Mouse (Mus musculus): ENCODE data around the gene Vmn1r220. TPM values are rescaled to one million over a fixed set of nuclear protein-coding genes. Genes with fewer than 3 reads are reported as not detected.
"Not testable (repeated sequence)": the region's sequence is repeated elsewhere in the genome, so short reads cannot be mapped to it uniquely, and the experiment has no call there.

The Vmn1r220 gene
- not detected in 2 replicates for polyA plus RNA-seq (2011; ENCODE audit: insufficient read depth, insufficient read length, low replicate concordance, missing spikeins)

GRCm38 (mm10) chr13:23187875-23188274 is at the start of gene Vmn1r220:
Gene Vmn1r220, minus strand, starts transcription at chr13:23187975.
- WGBS: 65% methylated on average over 2 of the region's 2 CpGs
- Histone ChIP-seq H3K4me1 (ENCODE audit: control insufficient read depth, insufficient read depth, low read length) (no peaks in the 10 kb centered on the region), H3K4me3 (replicated peaks; ENCODE audit: control insufficient read depth, low read depth, low read length) (no peak within 1 kb of the TSS), H3K27ac (ENCODE audit: control insufficient read depth, insufficient read depth, low read depth, low read length, poor library complexity) (no peak within 1 kb of the TSS)
- TF ChIP-seq POLR2A (IDR thresholded peaks at IDR 0.05; ENCODE audit: borderline replicate concordance, control insufficient read depth, low read depth, low read length): no peak
- TF ChIP-seq CTCF (IDR thresholded peaks at IDR 0.05; ENCODE audit: control insufficient read depth, insufficient read depth, low read length): no peak

- H3K4me1 ChIP-seq (ENCODE audit: control insufficient read depth, insufficient read depth, low read length); H3K27ac ChIP-seq (ENCODE audit: control insufficient read depth, insufficient read depth, low read depth, low read length, poor library complexity); H3K4me3 ChIP-seq (replicated peaks; ENCODE audit: control insufficient read depth, low read depth, low read length): not testable (repeated sequence)
These were observed 48.1 kb upstream of the Vmn1r220 start, which contains the start of gene Vmn1r222 for GRCm38 (mm10) chr13:23235847-23236246. Gene Vmn1r222, minus strand, starts transcription at chr13:23235947.

GRCm38 (mm10) chr13:23213827-23214226 is 26.1 kb upstream of the Vmn1r220 start, which contains the start of gene Vmn1r221:
Gene Vmn1r221, plus strand, starts transcription at chr13:23214127.
- not testable (repeated sequence) for H3K4me3 ChIP-seq (replicated peaks; ENCODE audit: control insufficient read depth, low read depth, low read length); H3K4me1 ChIP-seq (ENCODE audit: control insufficient read depth, insufficient read depth, low read length); H3K27ac ChIP-seq (ENCODE audit: control insufficient read depth, insufficient read depth, low read depth, low read length, poor library complexity)
- WGBS: 65% methylated on average over 2 of the region's 2 CpGs

- H3K27ac ChIP-seq (ENCODE audit: control insufficient read depth, insufficient read depth, low read depth, low read length, poor library complexity); H3K4me3 ChIP-seq (replicated peaks; ENCODE audit: control insufficient read depth, low read depth, low read length); H3K4me1 ChIP-seq (ENCODE audit: control insufficient read depth, insufficient read depth, low read length): not testable (repeated sequence)
- 70% methylated on average over 1 of the region's 1 CpGs for WGBS
These were observed 16.1 kb upstream of the Vmn1r220 start for GRCm38 (mm10) chr13:23203885-23204284.

GRCm38 (mm10) chr13:23166471-23166870 is 21.3 kb downstream of the Vmn1r220 start:
- not testable (repeated sequence) for H3K27ac ChIP-seq (ENCODE audit: control insufficient read depth, insufficient read depth, low read depth, low read length, poor library complexity); H3K4me1 ChIP-seq (ENCODE audit: control insufficient read depth, insufficient read depth, low read length); H3K4me3 ChIP-seq (replicated peaks; ENCODE audit: control insufficient read depth, low read depth, low read length)
- WGBS: 69% methylated on average over 4 of the region's 4 CpGs

- Histone ChIP-seq H3K27ac (ENCODE audit: control insufficient read depth, insufficient read depth, low read depth, low read length, poor library complexity) (no peak within 1 kb of the TSS), H3K4me3 (replicated peaks; ENCODE audit: control insufficient read depth, low read depth, low read length) (no peak within 1 kb of the TSS), H3K4me1 (ENCODE audit: control insufficient read depth, insufficient read depth, low read length) (no peaks in the 10 kb centered on the region)
- TF ChIP-seq CTCF (IDR thresholded peaks at IDR 0.05; ENCODE audit: control insufficient read depth, insufficient read depth, low read length): no peak
- TF ChIP-seq POLR2A (IDR thresholded peaks at IDR 0.05; ENCODE audit: borderline replicate concordance, control insufficient read depth, low read depth, low read length): no peak
- WGBS: 65% methylated on average over 4 of the region's 4 CpGs
These were observed 28.8 kb downstream of the Vmn1r220 start, which contains the start of gene Vmn1r219 for GRCm38 (mm10) chr13:23159012-23159411. Gene Vmn1r219, plus strand, starts transcription at chr13:23159312.

GRCm38 (mm10) chr13:23157848-23158247 is 29.9 kb downstream of the Vmn1r220 start:
- TF ChIP-seq POLR2A (IDR thresholded peaks at IDR 0.05; ENCODE audit: borderline replicate concordance, control insufficient read depth, low read depth, low read length): no peak
- Histone ChIP-seq H3K4me1 (ENCODE audit: control insufficient read depth, insufficient read depth, low read length) (no peaks in the 10 kb centered on the region), H3K4me3 (replicated peaks; ENCODE audit: control insufficient read depth, low read depth, low read length) (no peak overlapping the region), H3K27ac (ENCODE audit: control insufficient read depth, insufficient read depth, low read depth, low read length, poor library complexity) (no peak overlapping the region)
- WGBS: 60% methylated on average over 3 of the region's 3 CpGs

GRCm38 (mm10) chr13:23138880-23139279 is 48.9 kb downstream of the Vmn1r220 start:
- no peak overlapping the region for H3K27ac ChIP-seq (ENCODE audit: control insufficient read depth, insufficient read depth, low read depth, low read length, poor library complexity)
- H3K4me1 ChIP-seq (ENCODE audit: control insufficient read depth, insufficient read depth, low read length): no peaks in the 10 kb centered on the region
- H3K4me3 ChIP-seq (replicated peaks; ENCODE audit: control insufficient read depth, low read depth, low read length): no peak overlapping the region
- no peak for TF ChIP-seq CTCF (IDR thresholded peaks at IDR 0.05; ENCODE audit: control insufficient read depth, insufficient read depth, low read length)
- no peak for TF ChIP-seq POLR2A (IDR thresholded peaks at IDR 0.05; ENCODE audit: borderline replicate concordance, control insufficient read depth, low read depth, low read length)
- WGBS: 80% methylated on average over 2 of the region's 2 CpGs

GRCm38 (mm10) chr13:23133501-23133900 is 54.3 kb downstream of the Vmn1r220 start:
- no peak overlapping the region for H3K27ac ChIP-seq (ENCODE audit: control insufficient read depth, insufficient read depth, low read depth, low read length, poor library complexity)
- no peak for TF ChIP-seq CTCF (IDR thresholded peaks at IDR 0.05; ENCODE audit: control insufficient read depth, insufficient read depth, low read length)
- no peak for TF ChIP-seq POLR2A (IDR thresholded peaks at IDR 0.05; ENCODE audit: borderline replicate concordance, control insufficient read depth, low read depth, low read length)
- no peak overlapping the region for H3K4me3 ChIP-seq (replicated peaks; ENCODE audit: control insufficient read depth, low read depth, low read length)
- H3K4me1 ChIP-seq (ENCODE audit: control insufficient read depth, insufficient read depth, low read length): no peaks in the 10 kb centered on the region
- WGBS: 35% methylated on average over 1 of the region's 1 CpGs
